Mouse (Mus musculus) lung, adult 2 months (tissue): Measurements from ENCODE around the gene Cnbp.

Source experiments
- CTCF ChIP-seq: fragments of 200-500 bp; IDR thresholded peaks from 2 replicates; pipeline ENCODE4 v1.5.1; 2011; ENCODE audit warnings: mild to moderate bottlenecking, low read length, control low read depth; ENCODE audit not compliant: insufficient read depth
- POLR2A ChIP-seq: fragments of 200-500 bp; IDR thresholded peaks from 2 replicates; pipeline ENCODE4 v1.6.1; 2011; ENCODE audit warnings: low read depth, mild to moderate bottlenecking, control low read depth, low read length, borderline replicate concordance; ENCODE audit errors: extremely low read depth

DNA sequence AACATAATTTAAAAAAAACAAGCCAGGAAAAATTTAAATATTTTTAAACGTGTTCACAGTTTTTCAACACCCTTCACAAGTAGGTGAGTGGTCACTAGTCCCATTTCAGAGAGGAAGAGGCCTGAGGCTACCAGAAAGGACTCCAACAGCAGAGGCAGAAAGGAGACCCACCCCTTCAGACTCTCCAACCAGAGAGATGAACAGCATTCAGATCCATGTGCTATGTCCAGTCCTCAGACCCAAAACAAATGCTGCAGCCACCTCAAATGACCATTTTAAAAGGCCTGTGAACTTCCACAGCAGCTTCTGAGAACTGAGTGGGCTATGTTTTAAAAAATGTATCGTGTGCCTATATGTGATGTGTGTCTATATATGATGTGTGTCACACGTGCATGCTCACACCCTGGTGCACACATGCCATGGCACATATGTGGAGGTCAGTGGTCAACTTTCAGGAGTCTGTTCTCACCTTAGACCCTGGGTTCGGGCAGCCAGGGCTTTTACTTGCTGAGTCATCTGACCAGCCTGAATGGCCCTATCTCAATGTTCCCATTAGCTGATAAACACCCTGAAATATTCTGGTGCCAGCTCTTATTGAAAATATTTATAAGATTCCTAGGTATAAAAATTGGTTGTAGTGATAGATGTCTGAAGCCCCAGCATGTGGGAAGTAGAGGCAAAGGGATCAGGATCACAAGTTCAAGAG lies 43.0 kb downstream of the Cnbp start:
- TF ChIP-seq CTCF (no peak), POLR2A (no peak)
